Mouse (Mus musculus): ENCODE results near the gene Osm. TPM values are rescaled to one million over a fixed set of nuclear protein-coding genes. Genes with fewer than 3 reads are reported as not detected.

Osm gene
- total and polyA plus RNA-seq, 2 experiments from 2014 or later = 0.05 to 0.13 TPM

GRCm38 (mm10) chr11:4226569-4227325 is 9.5 kb upstream of the Osm start:
- Histone ChIP-seq H3K27ac (ENCODE audit: low read depth, low read length) (no peak overlapping the region), H3K4me2 (ENCODE audit: low read depth) (no peak overlapping the region), H3K4me1 (ENCODE audit: insufficient read depth) (no peaks in the 10 kb centered on the region), H3K9ac (no peak overlapping the region), H3K27me3 (ENCODE audit: insufficient read depth, low read length) (no peaks in the 10 kb centered on the region), H3K4me3 (ENCODE audit: low read depth, low read length) (no peak overlapping the region), H3K36me3 (ENCODE audit: insufficient read depth) (no peaks in the 10 kb centered on the region), H3K9me3 (ENCODE audit: low read length) (no peaks in the 10 kb centered on the region)
- no peak for DNase-seq
- 86% methylated on average over 5 of the region's 5 CpGs for WGBS
- no peak for TF ChIP-seq CTCF (IDR thresholded peaks at IDR 0.05; ENCODE audit: low read depth)
- no peak for ATAC-seq

- Histone ChIP-seq H3K4me1 (ENCODE audit: insufficient read depth) (no peaks in the 10 kb centered on the region), H3K36me3 (ENCODE audit: insufficient read depth) (no peaks in the 10 kb centered on the region), H3K4me3 (ENCODE audit: low read depth, low read length) (no peak overlapping the region), H3K9ac (no peak overlapping the region), H3K9me3 (ENCODE audit: low read length) (no peaks in the 10 kb centered on the region), H3K27me3 (ENCODE audit: insufficient read depth, low read length) (no peaks in the 10 kb centered on the region), H3K4me2 (ENCODE audit: low read depth) (no peak overlapping the region), H3K27ac (ENCODE audit: low read depth, low read length) (no peak overlapping the region)
- 36% methylated on average over 8 of the region's 8 CpGs for WGBS
- peak; percentile 56 for ATAC-seq
- DNase-seq = peak; percentile 34
- no peak for TF ChIP-seq CTCF (IDR thresholded peaks at IDR 0.05; ENCODE audit: low read depth)
Observed at GRCm38 (mm10) chr11:4228463-4228862, 7.8 kb upstream of the Osm start.

- Histone ChIP-seq H3K9ac (no peak overlapping the region), H3K36me3 (ENCODE audit: insufficient read depth) (no peaks in the 10 kb centered on the region), H3K4me3 (ENCODE audit: low read depth, low read length) (no peak overlapping the region), H3K9me3 (ENCODE audit: low read length) (no peaks in the 10 kb centered on the region), H3K27ac (ENCODE audit: low read depth, low read length) (no peak overlapping the region), H3K27me3 (ENCODE audit: insufficient read depth, low read length) (no peaks in the 10 kb centered on the region), H3K4me1 (ENCODE audit: insufficient read depth) (no peaks in the 10 kb centered on the region), H3K4me2 (ENCODE audit: low read depth) (no peak overlapping the region)
- no peak for TF ChIP-seq CTCF (IDR thresholded peaks at IDR 0.05; ENCODE audit: low read depth)
- DNase-seq = no peak
- no peak for ATAC-seq
- WGBS = 73% methylated on average over 4 of the region's 4 CpGs
Observed at GRCm38 (mm10) chr11:4229841-4230240, 6.4 kb upstream of the Osm start.

GRCm38 (mm10) chr11:4231435-4231834 is 4.8 kb upstream of the Osm start:
- no peak overlapping the region for H3K9ac ChIP-seq
- no peak for ATAC-seq
- no peak overlapping the region for H3K4me3 ChIP-seq (ENCODE audit: low read depth, low read length)

GRCm38 (mm10) chr11:4232644-4233043 is 3.6 kb upstream of the Osm start:
- Histone ChIP-seq H3K4me1 (ENCODE audit: insufficient read depth) (no peaks in the 10 kb centered on the region), H3K4me2 (ENCODE audit: low read depth) (no peak overlapping the region), H3K36me3 (ENCODE audit: insufficient read depth) (no peaks in the 10 kb centered on the region), H3K27ac (ENCODE audit: low read depth, low read length) (no peak overlapping the region), H3K4me3 (ENCODE audit: low read depth, low read length) (no peak overlapping the region), H3K9me3 (ENCODE audit: low read length) (no peaks in the 10 kb centered on the region), H3K9ac (no peak overlapping the region), H3K27me3 (ENCODE audit: insufficient read depth, low read length) (no peaks in the 10 kb centered on the region)
- ATAC-seq (no peak), DNase-seq (no peak)
- no peak for TF ChIP-seq CTCF (IDR thresholded peaks at IDR 0.05; ENCODE audit: low read depth)
- 73% methylated on average over 12 of the region's 12 CpGs for WGBS

More at GRCm38 (mm10) chr11:4231435-4231834, 4.8 kb upstream of the Osm start:
- no peaks in the 10 kb centered on the region for H3K36me3 ChIP-seq (ENCODE audit: insufficient read depth)
- no peaks in the 10 kb centered on the region for H3K9me3 ChIP-seq (ENCODE audit: low read length)
- H3K4me1 ChIP-seq (ENCODE audit: insufficient read depth) = no peaks in the 10 kb centered on the region
- DNase-seq = no peak
- TF ChIP-seq CTCF (IDR thresholded peaks at IDR 0.05; ENCODE audit: low read depth) = no peak
- no peaks in the 10 kb centered on the region for H3K27me3 ChIP-seq (ENCODE audit: insufficient read depth, low read length)
- no peak overlapping the region for H3K27ac ChIP-seq (ENCODE audit: low read depth, low read length)
- 97% methylated on average over 2 of the region's 2 CpGs for WGBS
- H3K4me2 ChIP-seq (ENCODE audit: low read depth) = no peak overlapping the region

- H3K4me2 ChIP-seq (ENCODE audit: low read depth) = no peak overlapping the region
- no peaks in the 10 kb centered on the region for H3K27me3 ChIP-seq (ENCODE audit: insufficient read depth, low read length)
- ATAC-seq = no peak
- 90% methylated on average over 6 of the region's 6 CpGs for WGBS
- H3K27ac ChIP-seq (ENCODE audit: low read depth, low read length) = no peak overlapping the region
- DNase-seq = no peak
- no peaks in the 10 kb centered on the region for H3K4me1 ChIP-seq (ENCODE audit: insufficient read depth)
- no peaks in the 10 kb centered on the region for H3K36me3 ChIP-seq (ENCODE audit: insufficient read depth)
- no peaks in the 10 kb centered on the region for H3K9me3 ChIP-seq (ENCODE audit: low read length)
- H3K9ac ChIP-seq = no peak overlapping the region
- no peak overlapping the region for H3K4me3 ChIP-seq (ENCODE audit: low read depth, low read length)
- no peak for TF ChIP-seq CTCF (IDR thresholded peaks at IDR 0.05; ENCODE audit: low read depth)
Observed at GRCm38 (mm10) chr11:4235052-4235655, 1.1 kb upstream of the Osm start.

GRCm38 (mm10) chr11:4236546-4237067 is 387 bp downstream of the Osm start:
- WGBS = 88% methylated on average over 21 of the region's 21 CpGs
- Histone ChIP-seq H3K9ac (no peak overlapping the region), H3K4me1 (ENCODE audit: insufficient read depth) (no peaks in the 10 kb centered on the region), H3K4me3 (ENCODE audit: low read depth, low read length) (no peak overlapping the region), H3K27ac (ENCODE audit: low read depth, low read length) (no peak overlapping the region), H3K9me3 (ENCODE audit: low read length) (no peaks in the 10 kb centered on the region), H3K27me3 (ENCODE audit: insufficient read depth, low read length) (no peaks in the 10 kb centered on the region), H3K36me3 (ENCODE audit: insufficient read depth) (no peaks in the 10 kb centered on the region), H3K4me2 (ENCODE audit: low read depth) (no peak overlapping the region)
- ATAC-seq = no peak
- TF ChIP-seq CTCF (IDR thresholded peaks at IDR 0.05; ENCODE audit: low read depth) = no peak
- no peak for DNase-seq
